Mouse (Mus musculus) lung, adult 2 months (tissue): ENCODE results near the gene Acvr1b. TPM values are rescaled to one million over a fixed set of nuclear protein-coding genes. Genes with fewer than 3 reads are reported as not detected.

ENCODE experiments used
- DNase-seq: peaks from one replicate; pipeline ENCODE4 v3.0.0; 2022
- H3K4me1 ChIP-seq: fragments of 200-500 bp; 2 replicates; pipeline ENCODE4 v1.6.1; 2011; ENCODE audit warnings: low read length; ENCODE audit not compliant: control insufficient read depth, insufficient read depth
- H3K4me3 ChIP-seq: fragments of 200-500 bp; replicated peaks from 2 replicates; pipeline ENCODE3; 2011; ENCODE audit warnings: low read depth, mild to moderate bottlenecking, control low read depth, low read length; ENCODE audit errors: extremely low read depth
- CTCF ChIP-seq: fragments of 200-500 bp; IDR thresholded peaks from 2 replicates; pipeline ENCODE4 v1.5.1; 2011; ENCODE audit warnings: mild to moderate bottlenecking, low read length, control low read depth; ENCODE audit not compliant: insufficient read depth
- POLR2A ChIP-seq: fragments of 200-500 bp; IDR thresholded peaks from 2 replicates; pipeline ENCODE4 v1.6.1; 2011; ENCODE audit warnings: low read depth, mild to moderate bottlenecking, control low read depth, low read length, borderline replicate concordance; ENCODE audit errors: extremely low read depth
- WGBS: fragments of 180-500 bp; shearing (Covaris S2); methylation state at CpG from one replicate; pipeline ENCODE4 v1.1.7; 2018; 5-methylcytosine and 5-hydroxymethylcytosine counted together
- polyA plus RNA-seq: library from polyadenylated mRNA; depleted of rRNA; stranded (reverse); fragments of >200 nt; gene quantifications from 2 replicates; pipeline ENCODE4 v1.2.3, GENCODE M21; 2012

Acvr1b gene
- polyA plus RNA-seq, 1 experiment: 57.2 TPM

DNA sequence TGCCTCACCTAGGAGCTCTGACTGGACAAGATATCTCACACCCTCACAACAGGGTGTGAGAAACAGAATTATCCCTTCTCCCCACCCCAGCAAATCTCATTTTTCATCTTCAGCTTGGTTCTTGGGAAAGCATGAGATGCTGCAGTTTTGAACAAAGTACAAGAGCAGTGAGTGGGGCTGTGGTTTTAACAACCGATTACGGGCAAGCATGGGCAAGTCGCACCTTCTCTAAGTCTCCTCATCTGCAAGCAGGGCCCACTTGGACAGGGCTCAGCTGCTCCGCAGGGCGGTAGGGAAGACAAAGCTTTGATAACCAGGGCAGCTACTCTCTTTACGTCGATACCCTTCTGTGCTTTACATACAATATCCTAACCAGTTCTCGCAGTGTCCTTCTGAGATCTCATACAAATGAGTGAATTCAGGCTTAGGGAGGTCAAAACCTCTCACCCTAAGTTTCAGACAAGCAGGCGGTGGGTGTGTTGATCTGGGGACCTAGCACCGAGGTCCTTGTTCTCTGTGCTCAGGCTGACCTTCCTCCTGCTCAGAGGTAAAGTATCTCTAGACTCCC is 3.4 kb upstream of the Acvr1b start:
- 89% methylated on average over 10 of the region's 10 CpGs for WGBS
- no peak for DNase-seq
- no peak overlapping the region for H3K4me3 ChIP-seq
- peaks cover 20% of the 10 kb centered on the region for H3K4me1 ChIP-seq
- no peak for TF ChIP-seq POLR2A
- TF ChIP-seq CTCF: no peak

DNA sequence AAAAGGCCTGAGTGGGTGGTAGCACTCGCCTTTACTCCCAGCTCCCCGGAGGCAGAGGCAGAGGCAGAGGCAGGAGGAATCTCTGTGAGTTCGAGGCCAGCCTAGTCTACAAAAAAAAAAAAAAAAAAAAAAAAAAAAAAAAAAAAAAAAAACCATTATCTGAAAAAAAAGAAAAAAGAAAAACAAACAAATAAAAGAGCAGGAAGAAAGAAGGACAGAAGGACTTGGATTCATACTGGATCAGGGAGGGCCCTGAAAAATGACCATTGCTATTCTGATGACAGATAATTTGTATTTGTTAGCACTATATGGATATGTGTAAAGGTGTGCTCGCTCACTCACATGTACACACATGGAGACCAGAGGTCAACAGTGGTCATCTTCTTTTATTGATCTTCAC is 2.6 kb upstream of the Acvr1b start:
- WGBS: 88% methylated on average over 4 of the region's 4 CpGs
- DNase-seq: no peak
- Histone ChIP-seq H3K4me3 (no peak overlapping the region), H3K4me1 (peaks cover 19% of the 10 kb centered on the region)
- no peak for TF ChIP-seq CTCF
- TF ChIP-seq POLR2A: no peak

DNA sequence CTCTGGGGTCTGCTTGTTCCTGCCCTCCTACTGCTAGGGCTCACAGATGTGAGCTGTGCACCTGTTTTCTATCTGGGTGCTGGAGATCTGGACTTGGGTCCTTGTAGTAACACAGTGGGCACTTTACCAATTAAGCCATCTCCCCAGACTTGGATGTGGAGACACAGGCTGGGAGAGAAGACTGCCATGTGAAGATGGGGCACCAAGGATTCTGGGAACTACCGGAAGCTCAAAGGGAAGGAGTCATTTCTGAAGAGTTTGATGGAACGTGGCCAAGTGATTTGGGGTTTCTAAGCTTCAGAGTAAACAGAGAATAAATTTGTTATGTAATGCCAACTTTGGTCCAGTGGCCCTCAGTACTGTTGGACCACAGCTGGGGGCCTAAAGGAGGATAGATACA is 1.9 kb upstream of the Acvr1b start:
- TF ChIP-seq CTCF (no peak), POLR2A (no peak)
- 58% methylated on average over 2 of the region's 2 CpGs for WGBS
- Histone ChIP-seq H3K4me1 (peaks cover 24% of the 10 kb centered on the region), H3K4me3 (no peak overlapping the region)
- no peak for DNase-seq

DNA sequence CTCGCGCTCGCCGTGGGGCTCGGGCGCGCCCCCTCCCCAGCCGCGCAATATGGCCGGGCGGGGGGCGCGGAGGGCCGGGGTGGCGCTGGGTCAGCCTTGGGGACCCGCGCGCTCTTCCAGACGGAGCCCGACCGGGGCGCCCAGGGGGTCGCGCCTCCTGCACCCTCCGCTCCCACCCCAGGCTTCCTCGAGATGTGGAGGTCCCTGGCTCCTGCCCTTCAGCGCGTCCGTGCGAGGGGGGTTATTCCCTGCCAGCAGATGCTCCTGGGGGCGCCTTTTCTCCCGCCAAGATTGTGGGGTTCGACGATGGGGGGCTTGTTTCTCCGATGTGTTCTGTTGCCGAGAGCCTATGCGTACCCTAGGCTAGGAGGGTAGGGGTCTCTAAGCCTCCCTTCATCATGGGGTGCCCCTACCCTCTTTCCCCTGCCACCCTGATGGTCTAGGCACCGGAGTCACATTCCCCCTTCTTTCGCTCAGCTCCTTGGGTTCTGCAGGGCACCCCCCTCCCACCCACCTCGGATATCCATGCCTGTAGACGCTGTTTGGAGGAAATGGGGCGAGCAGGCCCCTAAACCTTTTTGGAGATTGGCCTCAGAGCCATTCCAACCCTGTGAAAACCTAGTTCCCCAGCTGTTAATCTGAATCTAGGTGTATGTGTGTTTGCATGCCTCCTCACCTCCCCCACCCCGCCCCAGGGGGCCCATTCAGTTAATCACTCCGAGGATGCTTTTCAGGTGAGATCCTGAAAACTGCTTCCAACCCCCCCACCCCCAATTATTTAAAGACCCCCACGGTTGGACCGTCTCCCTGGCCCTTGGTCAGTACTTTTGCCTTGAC is 645 bp downstream of the Acvr1b start:
- WGBS: 2% methylated on average over 44 of the region's 46 CpGs
- peaks cover 37% of the 10 kb centered on the region for H3K4me1 ChIP-seq
- DNase-seq: no peak
- H3K4me3 ChIP-seq: peak overlapping the region; percentile 83
- TF ChIP-seq POLR2A (no peak), CTCF (no peak)

DNA sequence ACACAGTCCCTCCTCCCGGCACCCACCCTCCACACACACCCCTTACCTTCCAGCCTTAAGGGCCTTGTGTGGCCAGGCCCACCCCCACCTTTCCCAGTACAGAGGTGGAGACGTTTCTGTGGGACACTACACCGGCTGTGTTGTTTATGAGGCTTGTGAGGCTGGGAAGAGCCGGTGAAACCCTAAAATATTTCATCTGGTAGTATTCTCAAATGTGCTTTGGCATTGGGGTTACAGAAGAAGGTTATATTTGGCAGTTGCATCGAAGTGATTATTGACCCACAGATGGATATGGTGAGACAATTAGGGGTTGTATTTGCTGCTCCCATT is 1.2 kb downstream of the Acvr1b start:
- Histone ChIP-seq H3K4me3 (peak overlapping the region; percentile 83), H3K4me1 (peaks cover 38% of the 10 kb centered on the region)
- DNase-seq: no peak
- 5% methylated on average over 5 of the region's 5 CpGs for WGBS
- no peak for TF ChIP-seq CTCF
- TF ChIP-seq POLR2A: no peak

DNA sequence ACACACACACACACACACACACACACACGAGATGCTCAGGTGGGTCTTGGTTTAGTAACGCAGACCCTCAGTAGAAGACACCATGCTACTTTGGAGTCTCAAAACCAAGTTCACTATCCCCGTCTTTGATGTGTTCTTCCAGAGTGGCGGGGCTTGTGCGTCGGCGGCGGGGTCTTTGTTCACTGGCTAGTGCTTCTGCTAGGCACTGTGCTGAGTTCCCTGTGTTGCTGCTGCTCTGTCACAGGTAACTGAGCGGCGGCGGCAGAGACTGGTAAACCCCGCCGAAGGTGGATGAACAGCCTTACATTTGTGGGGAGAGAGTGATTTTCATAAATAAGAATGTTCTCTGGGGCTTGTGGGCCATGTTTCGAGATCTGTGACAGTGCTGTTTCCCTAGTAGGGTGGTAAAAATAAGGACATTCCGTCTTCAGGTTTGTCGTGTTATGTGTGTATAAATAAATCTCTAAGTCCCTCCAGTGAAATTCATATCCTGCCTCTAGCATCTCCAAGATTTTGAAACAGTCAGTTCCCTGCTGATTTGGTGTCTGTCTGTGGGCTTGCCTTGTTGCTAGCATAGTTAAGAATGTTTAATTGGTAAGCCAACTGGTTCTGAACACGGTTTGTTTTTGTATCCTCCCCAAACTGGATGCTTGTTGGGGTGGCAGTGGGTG is 1.9 kb downstream of the Acvr1b start:
- peaks cover 45% of the 10 kb centered on the region for H3K4me1 ChIP-seq
- H3K4me3 ChIP-seq: peak overlapping the region; percentile 83
- no peak for TF ChIP-seq CTCF
- TF ChIP-seq POLR2A: no peak
- WGBS: 19% methylated on average over 17 of the region's 17 CpGs
- no peak for DNase-seq

DNA sequence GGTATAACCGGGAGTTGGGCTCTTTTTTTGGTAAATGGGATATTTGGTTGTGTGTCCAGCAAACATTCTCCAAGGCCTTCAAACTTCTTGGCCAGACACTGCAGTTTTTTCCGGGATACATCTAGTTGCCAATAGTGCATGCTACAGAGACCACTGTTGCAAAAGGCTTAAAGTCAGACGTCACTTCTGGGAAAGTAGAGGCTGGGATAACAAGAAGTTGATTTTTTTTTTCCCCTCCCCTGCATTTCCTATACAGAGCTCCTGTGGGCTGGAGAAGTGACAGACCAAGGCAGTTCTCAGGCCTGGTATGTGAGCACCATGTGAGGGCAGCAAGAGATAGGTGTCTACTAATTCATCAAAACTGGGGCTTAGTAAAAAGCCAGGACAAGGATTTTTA is 2.4 kb downstream of the Acvr1b start:
- Histone ChIP-seq H3K4me3 (no peak overlapping the region), H3K4me1 (peaks cover 50% of the 10 kb centered on the region)
- no peak for DNase-seq
- TF ChIP-seq CTCF (no peak), POLR2A (no peak)
- 17% methylated on average over 3 of the region's 3 CpGs for WGBS

DNA sequence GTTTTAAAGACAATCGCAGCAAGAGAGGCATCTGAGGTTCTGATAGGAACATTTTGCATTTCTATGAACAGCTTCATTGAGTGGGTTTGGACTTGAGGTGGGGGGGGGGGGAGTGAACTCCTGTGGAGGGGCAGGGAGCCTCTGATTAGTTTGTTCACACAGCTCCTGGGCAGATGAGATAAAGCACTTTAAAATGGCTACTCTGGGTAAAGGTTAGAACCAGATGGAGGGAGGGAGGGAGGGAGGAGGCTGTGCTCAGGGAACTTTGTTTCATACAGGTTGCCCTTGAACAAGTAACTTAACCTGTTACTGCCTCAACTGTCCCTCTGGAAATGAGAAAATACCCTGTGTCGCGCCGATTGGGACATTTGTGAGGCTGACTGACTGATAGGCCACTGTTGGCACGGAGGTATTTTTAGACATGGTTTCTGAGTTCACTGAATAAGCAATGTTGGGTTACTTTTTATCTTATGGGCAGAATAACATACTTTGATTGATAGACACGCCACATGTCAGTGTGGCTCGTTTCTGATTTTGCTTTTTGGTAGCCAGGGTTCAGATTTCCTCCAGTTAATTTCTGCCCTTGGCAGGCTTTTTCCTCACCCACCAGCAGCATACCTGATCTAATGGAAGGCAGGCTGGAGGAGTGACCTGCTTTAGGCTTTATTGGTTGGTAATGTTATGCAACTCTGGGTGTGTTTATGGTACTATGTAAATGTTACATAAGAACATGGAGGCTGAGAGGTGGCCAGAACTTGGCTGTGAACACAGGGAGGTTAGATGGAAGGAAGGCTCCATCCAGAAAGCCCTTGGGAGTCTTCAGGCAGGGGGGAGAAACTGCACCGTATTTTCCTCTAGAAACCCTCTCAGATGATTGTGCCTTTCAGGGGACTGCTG is 3.2 kb downstream of the Acvr1b start:
- DNase-seq: no peak
- 47% methylated on average over 8 of the region's 8 CpGs for WGBS
- H3K4me1 ChIP-seq: peaks cover 53% of the 10 kb centered on the region
- H3K4me3 ChIP-seq: no peak overlapping the region
- no peak for TF ChIP-seq CTCF
- no peak for TF ChIP-seq POLR2A
